Mouse (Mus musculus): ENCODE data around the gene Adamts9. TPM values are rescaled to one million over a fixed set of nuclear protein-coding genes. Genes with fewer than 3 reads are reported as not detected.
A peak's percentile ranks its signal among the peaks of the same experiment; 100 is the strongest.

Adamts9 gene
- polyA plus RNA-seq, 1 experiment, result 6.7 TPM

- 59% methylated on average over 4 of the region's 4 CpGs for WGBS
- Histone ChIP-seq H3K4me3 (ENCODE audit: insufficient read depth, low read depth, low read length) (no peak within 1 kb of the TSS), H3K27ac (ENCODE audit: insufficient read depth, low read depth, low read length) (peak within 1 kb of the TSS; percentile 85), H3K4me1 (ENCODE audit: control insufficient read depth, insufficient read depth, low read length) (no peaks in the 10 kb centered on the region), H3K27me3 (replicated peaks; ENCODE audit: control insufficient read depth, insufficient read depth, low read length) (no peaks in the 10 kb centered on the region), H3K36me3 (ENCODE audit: control insufficient read depth, insufficient read depth, low read length) (no peaks in the 10 kb centered on the region; the same call in 1 of the 2 replicates)
- TF ChIP-seq POLR2A (IDR thresholded peaks at IDR 0.05; ENCODE audit: low read depth, low read length) (no peak), CTCF (conservative IDR thresholded peaks at IDR 0.05; ENCODE audit: insufficient read depth, insufficient read length, low read depth, low read length) (no peak)
- DNase-seq, result peak; percentile 70
Measured at GRCm38 (mm10) chr6:92869089-92869581, 74.2 kb downstream of the Adamts9 start, which contains the start of gene Gm15737. Gene Gm15737, plus strand, starts transcription at chr6:92869357.

GRCm38 (mm10) chr6:92862599-92862998 is 80.7 kb downstream of the Adamts9 start:
- WGBS, result 75% methylated on average over 9 of the region's 9 CpGs

GRCm38 (mm10) chr6:92860285-92860912 is 82.9 kb downstream of the Adamts9 start:
- WGBS, result 49% methylated on average over 5 of the region's 5 CpGs
- H3K36me3 ChIP-seq (ENCODE audit: control insufficient read depth, insufficient read depth, low read length), result no peaks in the 10 kb centered on the region
- H3K27me3 ChIP-seq (replicated peaks; ENCODE audit: control insufficient read depth, insufficient read depth, low read length), result no peaks in the 10 kb centered on the region

More at GRCm38 (mm10) chr6:92862599-92862998, 80.7 kb downstream of the Adamts9 start:
- TF ChIP-seq CTCF (conservative IDR thresholded peaks at IDR 0.05; ENCODE audit: insufficient read depth, insufficient read length, low read depth, low read length) (no peak), POLR2A (IDR thresholded peaks at IDR 0.05; ENCODE audit: low read depth, low read length) (no peak)
- Histone ChIP-seq H3K27me3 (replicated peaks; ENCODE audit: control insufficient read depth, insufficient read depth, low read length) (no peaks in the 10 kb centered on the region), H3K4me1 (ENCODE audit: control insufficient read depth, insufficient read depth, low read length) (peaks cover 18% of the 10 kb centered on the region), H3K36me3 (ENCODE audit: control insufficient read depth, insufficient read depth, low read length) (no peaks in the 10 kb centered on the region), H3K27ac (ENCODE audit: insufficient read depth, low read depth, low read length) (no peak overlapping the region), H3K4me3 (ENCODE audit: insufficient read depth, low read depth, low read length) (no peak overlapping the region)
- DNase-seq, result no peak

GRCm38 (mm10) chr6:92858721-92859510 is 84.4 kb downstream of the Adamts9 start:
- Histone ChIP-seq H3K4me1 (ENCODE audit: control insufficient read depth, insufficient read depth, low read length) (peaks cover 22% of the 10 kb centered on the region), H3K36me3 (ENCODE audit: control insufficient read depth, insufficient read depth, low read length) (no peaks in the 10 kb centered on the region; the same call in 1 of the 2 replicates), H3K27me3 (replicated peaks; ENCODE audit: control insufficient read depth, insufficient read depth, low read length) (no peaks in the 10 kb centered on the region), H3K27ac (ENCODE audit: insufficient read depth, low read depth, low read length) (peak overlapping the region; percentile 49), H3K4me3 (ENCODE audit: insufficient read depth, low read depth, low read length) (no peak overlapping the region)
- DNase-seq, result peak; percentile 81
- TF ChIP-seq POLR2A (IDR thresholded peaks at IDR 0.05; ENCODE audit: low read depth, low read length) (no peak), CTCF (conservative IDR thresholded peaks at IDR 0.05; ENCODE audit: insufficient read depth, insufficient read length, low read depth, low read length) (no peak)
- 35% methylated on average over 12 of the region's 12 CpGs for WGBS

More at GRCm38 (mm10) chr6:92860285-92860912, 82.9 kb downstream of the Adamts9 start:
- TF ChIP-seq POLR2A (IDR thresholded peaks at IDR 0.05; ENCODE audit: low read depth, low read length) (no peak), CTCF (conservative IDR thresholded peaks at IDR 0.05; ENCODE audit: insufficient read depth, insufficient read length, low read depth, low read length) (no peak)
- Histone ChIP-seq H3K4me3 (ENCODE audit: insufficient read depth, low read depth, low read length) (no peak overlapping the region), H3K4me1 (ENCODE audit: control insufficient read depth, insufficient read depth, low read length) (peaks cover 22% of the 10 kb centered on the region), H3K27ac (ENCODE audit: insufficient read depth, low read depth, low read length) (peak overlapping the region; percentile 89)
- peak; percentile 52 for DNase-seq

- Histone ChIP-seq H3K4me3 (ENCODE audit: insufficient read depth, low read depth, low read length) (no peak overlapping the region), H3K27me3 (replicated peaks; ENCODE audit: control insufficient read depth, insufficient read depth, low read length) (no peaks in the 10 kb centered on the region), H3K36me3 (ENCODE audit: control insufficient read depth, insufficient read depth, low read length) (no peaks in the 10 kb centered on the region; the same call in 1 of the 2 replicates), H3K27ac (ENCODE audit: insufficient read depth, low read depth, low read length) (no peak overlapping the region), H3K4me1 (ENCODE audit: control insufficient read depth, insufficient read depth, low read length) (peaks cover 22% of the 10 kb centered on the region)
- TF ChIP-seq CTCF (conservative IDR thresholded peaks at IDR 0.05; ENCODE audit: insufficient read depth, insufficient read length, low read depth, low read length) (no peak), POLR2A (IDR thresholded peaks at IDR 0.05; ENCODE audit: low read depth, low read length) (no peak)
- WGBS, result 89% methylated on average over 13 of the region's 13 CpGs
- DNase-seq, result no peak
Measured at GRCm38 (mm10) chr6:92857761-92858160, 85.5 kb downstream of the Adamts9 start.

- no peaks in the 10 kb centered on the region; the same call in 1 of the 2 replicates for H3K36me3 ChIP-seq (ENCODE audit: control insufficient read depth, insufficient read depth, low read length)
- H3K4me3 ChIP-seq (ENCODE audit: insufficient read depth, low read depth, low read length), result no peak overlapping the region
- DNase-seq, result no peak
- H3K27ac ChIP-seq (ENCODE audit: insufficient read depth, low read depth, low read length), result no peak overlapping the region
- H3K4me1 ChIP-seq (ENCODE audit: control insufficient read depth, insufficient read depth, low read length), result peaks cover 14% of the 10 kb centered on the region
- no peak for TF ChIP-seq POLR2A (IDR thresholded peaks at IDR 0.05; ENCODE audit: low read depth, low read length)
- no peak for TF ChIP-seq CTCF (conservative IDR thresholded peaks at IDR 0.05; ENCODE audit: insufficient read depth, insufficient read length, low read depth, low read length)
- no peaks in the 10 kb centered on the region for H3K27me3 ChIP-seq (replicated peaks; ENCODE audit: control insufficient read depth, insufficient read depth, low read length)
- 89% methylated on average over 4 of the region's 4 CpGs for WGBS
Measured at GRCm38 (mm10) chr6:92854873-92855272, 88.4 kb downstream of the Adamts9 start.

GRCm38 (mm10) chr6:92850250-92850649 is 93.0 kb downstream of the Adamts9 start:
- no peak for TF ChIP-seq CTCF (conservative IDR thresholded peaks at IDR 0.05; ENCODE audit: insufficient read depth, insufficient read length, low read depth, low read length)
- TF ChIP-seq POLR2A (IDR thresholded peaks at IDR 0.05; ENCODE audit: low read depth, low read length), result no peak
- no peaks in the 10 kb centered on the region for H3K27me3 ChIP-seq (replicated peaks; ENCODE audit: control insufficient read depth, insufficient read depth, low read length)
- 56% methylated on average over 5 of the region's 5 CpGs for WGBS
- DNase-seq, result peak; percentile 79
- no peak overlapping the region for H3K27ac ChIP-seq (ENCODE audit: insufficient read depth, low read depth, low read length)
- H3K4me3 ChIP-seq (ENCODE audit: insufficient read depth, low read depth, low read length), result no peak overlapping the region
- no peaks in the 10 kb centered on the region for H3K4me1 ChIP-seq (ENCODE audit: control insufficient read depth, insufficient read depth, low read length)
- H3K36me3 ChIP-seq (ENCODE audit: control insufficient read depth, insufficient read depth, low read length), result no peaks in the 10 kb centered on the region; the same call in none of the 2 replicates
